Mouse (Mus musculus): ENCODE results near the gene Pcnx. TPM values are rescaled to one million over a fixed set of nuclear protein-coding genes. Genes with fewer than 3 reads are reported as not detected.
"Not testable (repeated sequence)": the region's sequence is repeated elsewhere in the genome, so short reads cannot be mapped to it uniquely, and the experiment has no call there.

Gene Pcnx
- polyA plus RNA-seq, 1 experiment from 2014 or later: 7.9 TPM

- H3K9me3 ChIP-seq (replicated peaks): no peaks in the 10 kb centered on the region
- WGBS: 92% methylated on average over 20 of the region's 20 CpGs
- DNase-seq (ENCODE audit: low spot score): no peak
Measured at GRCm38 (mm10) chr12:81994911-81995667, 135.3 kb downstream of the Pcnx start.

GRCm38 (mm10) chr12:81996679-81997362 is 137.0 kb downstream of the Pcnx start:
- no peak for DNase-seq (ENCODE audit: low spot score)
- 90% methylated on average over 14 of the region's 14 CpGs for WGBS
- peaks cover 52% of the 10 kb centered on the region for H3K36me3 ChIP-seq
- H3K9me3 ChIP-seq (replicated peaks): no peaks in the 10 kb centered on the region
- no peak overlapping the region for H3K4me3 ChIP-seq
- H3K4me1 ChIP-seq: 0 out of 2 replicates have a peak, but pooled peaks cover 3% of the 10 kb centered on the region
- no peaks in the 10 kb centered on the region for H3K27me3 ChIP-seq (ENCODE audit: low read depth, poor library complexity, severe bottlenecking)
- no peak overlapping the region for H3K27ac ChIP-seq (replicated peaks)

More at GRCm38 (mm10) chr12:81994911-81995667, 135.3 kb downstream of the Pcnx start:
- peaks cover 70% of the 10 kb centered on the region for H3K36me3 ChIP-seq
- H3K4me1 ChIP-seq: 0 out of 2 replicates have a peak, but pooled peaks cover 3% of the 10 kb centered on the region
- H3K4me3 ChIP-seq: no peak overlapping the region
- no peak overlapping the region for H3K27ac ChIP-seq (replicated peaks)
- H3K27me3 ChIP-seq (ENCODE audit: low read depth, poor library complexity, severe bottlenecking): no peaks in the 10 kb centered on the region

- WGBS: 46% methylated on average over 3 of the region's 3 CpGs
- no peak overlapping the region for H3K4me3 ChIP-seq
- no peaks in the 10 kb centered on the region for H3K9me3 ChIP-seq (replicated peaks)
Measured at GRCm38 (mm10) chr12:81997497-81997896, 137.7 kb downstream of the Pcnx start.

GRCm38 (mm10) chr12:82002697-82003096 is 142.9 kb downstream of the Pcnx start:
- not testable (repeated sequence) for H3K4me3 ChIP-seq; DNase-seq (ENCODE audit: low spot score); H3K27ac ChIP-seq (replicated peaks); H3K4me1 ChIP-seq; H3K9me3 ChIP-seq (replicated peaks); H3K27me3 ChIP-seq (ENCODE audit: low read depth, poor library complexity, severe bottlenecking); H3K36me3 ChIP-seq
- no CpG with 5 or more reads among the region's 6 CpGs for WGBS

More at GRCm38 (mm10) chr12:81997497-81997896, 137.7 kb downstream of the Pcnx start:
- Histone ChIP-seq H3K27ac (replicated peaks) (no peak overlapping the region), H3K4me1 (0 out of 2 replicates have a peak, but pooled peaks cover 3% of the 10 kb centered on the region), H3K27me3 (ENCODE audit: low read depth, poor library complexity, severe bottlenecking) (no peaks in the 10 kb centered on the region), H3K36me3 (peaks cover 46% of the 10 kb centered on the region)
- DNase-seq (ENCODE audit: low spot score): no peak

GRCm38 (mm10) chr12:82025901-82026633 is 166.2 kb downstream of the Pcnx start:
- DNase-seq (ENCODE audit: low spot score); H3K36me3 ChIP-seq; H3K4me3 ChIP-seq; H3K9me3 ChIP-seq (replicated peaks); H3K27me3 ChIP-seq (ENCODE audit: low read depth, poor library complexity, severe bottlenecking); H3K4me1 ChIP-seq; H3K27ac ChIP-seq (replicated peaks): not testable (repeated sequence)
- WGBS: no CpG with 5 or more reads among the region's 6 CpGs

GRCm38 (mm10) chr12:82033524-82033923 is 173.7 kb downstream of the Pcnx start:
- not testable (repeated sequence) for DNase-seq (ENCODE audit: low spot score); H3K4me1 ChIP-seq; H3K36me3 ChIP-seq; H3K9me3 ChIP-seq (replicated peaks); H3K27me3 ChIP-seq (ENCODE audit: low read depth, poor library complexity, severe bottlenecking); H3K4me3 ChIP-seq; H3K27ac ChIP-seq (replicated peaks)
- no CpG with 5 or more reads among the region's 6 CpGs for WGBS

GRCm38 (mm10) chr12:82033973-82034372 is 174.2 kb downstream of the Pcnx start:
- DNase-seq (ENCODE audit: low spot score); H3K27ac ChIP-seq (replicated peaks); H3K9me3 ChIP-seq (replicated peaks); H3K4me1 ChIP-seq; H3K4me3 ChIP-seq; H3K36me3 ChIP-seq; H3K27me3 ChIP-seq (ENCODE audit: low read depth, poor library complexity, severe bottlenecking): not testable (repeated sequence)
- no CpG with 5 or more reads among the region's 6 CpGs for WGBS

- H3K4me3 ChIP-seq; H3K9me3 ChIP-seq (replicated peaks); H3K4me1 ChIP-seq; H3K27ac ChIP-seq (replicated peaks); H3K36me3 ChIP-seq; DNase-seq (ENCODE audit: low spot score); H3K27me3 ChIP-seq (ENCODE audit: low read depth, poor library complexity, severe bottlenecking): not testable (repeated sequence)
- WGBS: no CpG with 5 or more reads among the region's 4 CpGs
Measured at GRCm38 (mm10) chr12:82044078-82044477, 184.3 kb downstream of the Pcnx start.

Other genes starting within 250 kb of the Pcnx start
- 2.0 and 2.6 TPM in 2 replicates for gene Ttc9, start 228.8 kb upstream of the Pcnx start, polyA plus RNA-seq (2016; fragmentation: Nextera tagmentation; extraction: Ambion mirVana)
- 0.72 and 1.2 TPM in 2 replicates for gene Map3k9, start 78.8 kb upstream of the Pcnx start, polyA plus RNA-seq (2016; fragmentation: Nextera tagmentation; extraction: Ambion mirVana)

All from midbrain, embryonic 10.5 days (tissue).